Mouse (Mus musculus) kidney, adult 2 months (tissue): ENCODE results near the gene Wdr53. TPM values are rescaled to one million over a fixed set of nuclear protein-coding genes. Genes with fewer than 3 reads are reported as not detected.
"Not testable (repeated sequence)": the region's sequence is repeated elsewhere in the genome, so short reads cannot be mapped to it uniquely, and the experiment has no call there.

Experiments
- DNase-seq: peaks from one replicate; pipeline ENCODE4 v3.0.0; 2021
- H3K27ac ChIP-seq: fragments of 200-500 bp; 2 replicates; pipeline ENCODE4 v1.5.1; 2012; ENCODE audit warnings: low read depth, low read length, control low read depth, inconsistent platforms; ENCODE audit not compliant: insufficient read depth
- H3K27me3 ChIP-seq: fragments of 200-500 bp; replicated peaks from 2 replicates; pipeline ENCODE4 v1.6.1; 2012; ENCODE audit warnings: mild to moderate bottlenecking, moderate library complexity, low read length, inconsistent platforms; ENCODE audit not compliant: control insufficient read depth, insufficient read depth
- H3K36me3 ChIP-seq: fragments of 200-500 bp; 2 replicates; pipeline ENCODE4 v1.6.1; 2012; ENCODE audit warnings: mild to moderate bottlenecking, moderate library complexity, low read length, inconsistent platforms; ENCODE audit not compliant: control insufficient read depth, insufficient read depth
- H3K4me1 ChIP-seq: fragments of 200-500 bp; 2 replicates; pipeline ENCODE4 v1.6.1; 2011; ENCODE audit warnings: low read length; ENCODE audit not compliant: control insufficient read depth, insufficient read depth
- H3K4me3 ChIP-seq: fragments of 200-500 bp; 2 replicates; pipeline ENCODE4 v1.5.1; 2011; ENCODE audit warnings: mild to moderate bottlenecking, low read depth, low read length, control low read depth; ENCODE audit not compliant: insufficient read depth
- CTCF ChIP-seq: fragments of 200-500 bp; conservative IDR thresholded peaks from 2 replicates; pipeline ENCODE4 v1.5.1; 2011; ENCODE audit warnings: low read depth, mild to moderate bottlenecking, control low read depth, low read length, moderate library complexity, mixed read lengths; ENCODE audit not compliant: insufficient read depth, insufficient read length
- POLR2A ChIP-seq: fragments of 200-500 bp; IDR thresholded peaks from one replicate; pipeline ENCODE4 v1.6.1; 2011; ENCODE audit warnings: low read depth, low read length, control low read depth
- WGBS: fragments of 180-500 bp; shearing (Covaris S2); methylation state at CpG from one replicate; pipeline ENCODE4 v1.1.7; 2018; 5-methylcytosine and 5-hydroxymethylcytosine counted together
- polyA plus RNA-seq: library from polyadenylated mRNA; depleted of rRNA; stranded (reverse); fragments of >200 nt; gene quantifications from 2 replicates; pipeline ENCODE4 v1.2.3, GENCODE M21; 2012

Wdr53 gene
- polyA plus RNA-seq, 1 experiment = 6.0 TPM

DNA sequence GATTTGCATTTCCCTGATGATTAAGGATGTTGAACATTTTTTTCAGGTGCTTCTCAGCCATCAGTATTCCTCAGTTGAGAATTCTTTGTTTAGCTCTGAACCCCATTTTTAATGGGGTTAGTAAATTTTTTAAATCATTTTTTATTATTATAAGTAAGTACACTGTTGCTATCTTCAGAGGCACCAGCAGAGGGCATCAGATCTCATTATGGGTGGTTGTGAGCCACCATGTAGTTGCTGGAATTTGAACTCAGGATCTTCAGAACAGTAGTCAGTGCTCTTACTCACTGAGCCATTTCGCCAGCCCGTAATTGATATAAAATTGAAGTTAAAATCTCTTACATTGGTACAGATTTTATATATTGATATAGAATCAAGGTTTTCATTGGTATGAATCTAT, 17.2 kb downstream of the Wdr53 start:
- not testable (repeated sequence) for H3K27me3 ChIP-seq, H3K27ac ChIP-seq, H3K36me3 ChIP-seq, H3K4me3 ChIP-seq, H3K4me1 ChIP-seq
- WGBS = 87% methylated on average over 2 of the region's 2 CpGs
- peak; percentile 32 for DNase-seq
- peak; percentile 36; the same call in 1 of the 2 replicates for TF ChIP-seq CTCF

DNA sequence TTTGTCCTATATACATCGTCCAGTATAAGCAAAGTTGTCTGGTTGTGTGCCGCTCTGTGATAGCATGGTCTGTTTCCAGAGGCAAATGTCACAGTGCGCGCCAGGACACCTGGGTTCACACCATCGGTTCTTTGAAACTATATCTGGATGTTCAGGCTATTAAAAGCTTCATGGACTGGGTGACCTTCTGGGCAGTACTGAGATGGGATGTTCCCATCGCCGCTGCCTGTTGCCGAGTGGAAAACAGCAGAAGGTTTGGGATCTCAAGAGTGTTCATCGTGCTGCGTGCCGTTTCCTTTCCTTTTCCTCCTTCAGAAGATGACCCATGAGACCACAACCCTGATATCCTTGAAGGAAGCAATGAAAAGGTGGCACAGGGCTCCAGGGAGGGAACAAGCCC, 24.3 kb downstream of the Wdr53 start, which contains the start of gene Smco1:
Smco1 (plus strand) TSS at position 178 of the 400 bp plus-strand sequence.
- Histone ChIP-seq H3K27ac (no peak within 1 kb of the TSS), H3K4me3 (no peak within 1 kb of the TSS)
- WGBS = 81% methylated on average over 11 of the region's 11 CpGs

DNA sequence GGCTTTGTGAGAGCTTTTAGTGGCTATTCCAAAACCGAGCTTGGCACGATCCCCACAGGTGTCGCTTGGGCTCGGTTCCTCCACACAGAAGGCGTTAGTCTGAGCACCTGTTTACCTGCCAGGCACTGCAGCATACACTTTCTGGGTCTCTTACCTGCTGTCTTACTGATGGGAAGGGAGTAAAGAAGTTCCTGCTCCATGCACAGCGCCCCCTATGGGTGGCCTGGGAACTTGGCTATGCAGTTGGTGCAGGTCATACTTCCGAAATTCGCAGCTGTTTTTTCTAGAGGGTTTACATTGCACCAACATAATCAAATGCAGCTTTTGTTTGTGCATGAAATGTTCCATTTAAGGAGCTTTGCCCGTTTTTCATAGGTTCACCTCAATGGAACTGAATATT, 26.3 kb downstream of the Wdr53 start:
- WGBS = 56% methylated on average over 9 of the region's 9 CpGs
- TF ChIP-seq POLR2A = no peak
- peak; percentile 48 for TF ChIP-seq CTCF
- Histone ChIP-seq H3K27me3 (no peaks in the 10 kb centered on the region), H3K36me3 (no peaks in the 10 kb centered on the region), H3K4me1 (0 out of 2 replicates have a peak, but pooled peaks cover 4% of the 10 kb centered on the region), H3K27ac (no peak overlapping the region), H3K4me3 (no peak overlapping the region)
- DNase-seq = no peak

More for the DNA sequence above, 24.3 kb downstream of the Wdr53 start, which contains the start of gene Smco1:
- Histone ChIP-seq H3K4me1 (no peaks in the 10 kb centered on the region), H3K36me3 (no peaks in the 10 kb centered on the region), H3K27me3 (no peaks in the 10 kb centered on the region)
- no peak for TF ChIP-seq CTCF
- TF ChIP-seq POLR2A = no peak
- DNase-seq = no peak

DNA sequence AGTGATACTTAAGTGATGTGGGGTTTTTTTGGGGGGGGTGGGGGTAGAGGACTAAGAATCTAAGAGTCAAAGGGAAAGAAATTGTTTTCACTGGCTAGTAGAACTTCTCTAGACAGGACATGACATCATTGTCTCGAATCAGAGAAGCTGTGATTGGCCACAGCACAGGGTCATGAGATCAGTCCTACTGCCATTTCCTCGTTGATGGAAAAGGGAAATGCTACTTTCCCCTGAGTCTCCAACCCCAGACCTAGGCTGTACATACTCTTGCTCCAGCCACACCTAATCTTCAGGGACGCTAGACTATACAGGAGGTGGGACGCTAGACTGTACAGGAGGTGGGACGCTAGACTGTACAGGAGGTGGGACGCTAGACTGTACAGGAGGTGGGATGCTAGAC, 28.0 kb downstream of the Wdr53 start:
- H3K36me3 ChIP-seq = no peaks in the 10 kb centered on the region
- TF ChIP-seq POLR2A = no peak
- no peak for TF ChIP-seq CTCF
- DNase-seq = no peak
- no peak overlapping the region for H3K4me3 ChIP-seq
- H3K27me3 ChIP-seq = no peaks in the 10 kb centered on the region
- H3K27ac ChIP-seq = no peak overlapping the region
- WGBS = 89% methylated on average over 6 of the region's 6 CpGs
- H3K4me1 ChIP-seq = 0 out of 2 replicates have a peak, but pooled peaks cover 4% of the 10 kb centered on the region

DNA sequence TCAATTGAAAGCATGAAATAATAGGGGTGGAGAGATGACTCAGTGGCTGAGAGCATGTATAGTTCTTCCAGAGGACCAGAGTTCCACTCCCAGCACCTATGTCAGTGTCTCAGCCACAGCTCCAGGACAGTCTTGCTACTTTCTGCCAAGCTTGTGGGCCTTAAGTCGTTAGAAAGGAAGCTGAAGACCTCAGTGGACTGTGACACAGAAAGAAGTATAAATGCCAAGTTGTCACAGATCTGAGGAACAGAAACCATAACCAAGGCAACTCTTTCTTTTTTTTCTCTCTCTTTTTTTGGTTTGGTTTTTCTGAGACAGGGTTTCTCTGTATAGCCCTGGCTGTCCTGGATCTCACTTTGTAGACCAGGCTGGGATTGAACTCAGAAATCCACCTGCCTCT, 28.8 kb downstream of the Wdr53 start:
- Histone ChIP-seq H3K27ac (no peak overlapping the region), H3K4me1 (0 out of 2 replicates have a peak, but pooled peaks cover 4% of the 10 kb centered on the region), H3K36me3 (no peaks in the 10 kb centered on the region), H3K4me3 (no peak overlapping the region), H3K27me3 (no peaks in the 10 kb centered on the region)
- WGBS = 58% methylated on average over 1 of the region's 1 CpGs
- DNase-seq = no peak
- TF ChIP-seq POLR2A (no peak), CTCF (no peak)

DNA sequence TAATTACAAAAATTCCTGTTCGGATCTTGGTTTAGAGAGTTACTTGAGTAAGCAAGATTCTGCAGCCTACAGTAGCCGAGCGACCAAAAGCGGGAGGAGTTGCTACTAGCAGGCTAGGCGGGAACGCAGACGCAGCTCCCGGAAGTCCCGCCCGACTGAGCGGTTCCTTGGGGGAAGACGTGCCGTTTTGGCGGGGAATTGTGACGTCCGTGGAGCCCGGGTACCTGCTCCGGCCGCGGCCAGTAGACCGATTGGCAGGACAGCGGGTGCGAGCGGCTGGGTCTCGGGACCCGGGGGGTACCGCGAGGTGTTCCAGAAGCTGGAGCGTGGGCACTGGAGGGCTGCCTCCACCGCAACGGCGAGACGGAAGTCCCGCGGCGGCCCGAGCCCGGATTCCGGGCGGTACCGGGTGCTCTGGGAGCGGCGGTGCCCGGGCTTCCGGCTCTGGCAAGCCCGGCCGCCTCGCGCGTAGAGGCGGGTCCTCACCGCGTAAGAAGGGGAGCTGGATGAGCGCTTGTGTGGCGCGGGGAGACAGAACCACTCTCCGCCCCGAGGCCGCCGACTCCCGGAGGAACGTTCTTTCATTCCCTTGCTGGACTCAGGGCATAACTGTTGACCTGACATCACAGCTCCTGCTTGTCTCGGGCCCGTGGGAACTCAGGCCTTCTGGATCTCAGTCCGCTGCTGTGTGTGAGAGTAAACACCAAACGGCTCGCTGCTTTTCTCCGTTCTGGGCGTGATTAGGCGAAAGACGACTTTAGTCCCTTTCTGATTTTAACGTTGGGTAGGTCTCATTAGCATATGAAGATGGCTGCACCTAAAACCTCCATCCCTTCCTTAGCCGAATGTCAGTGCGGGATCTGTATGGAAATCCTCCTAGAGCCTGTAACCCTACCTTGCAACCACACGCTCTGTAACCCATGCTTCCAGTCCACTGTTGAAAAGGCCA, 30.6 kb downstream of the Wdr53 start, which contains the start of gene Rnf168:
Rnf168 (plus strand) TSS at position 152 of the 949 bp plus-strand sequence.
- H3K4me3 ChIP-seq = peak within 1 kb of the TSS; percentile 85
- peak within 1 kb of the TSS; percentile 92 for H3K27ac ChIP-seq
- TF ChIP-seq POLR2A (peak; percentile 47), CTCF (no peak)
- H3K4me1 ChIP-seq = 0 out of 2 replicates have a peak, but pooled peaks cover 4% of the 10 kb centered on the region
- no peaks in the 10 kb centered on the region for H3K36me3 ChIP-seq
- WGBS = under 1% methylated on average over 75 of the region's 75 CpGs
- peak; percentile 95 for DNase-seq
- H3K27me3 ChIP-seq = no peaks in the 10 kb centered on the region

DNA sequence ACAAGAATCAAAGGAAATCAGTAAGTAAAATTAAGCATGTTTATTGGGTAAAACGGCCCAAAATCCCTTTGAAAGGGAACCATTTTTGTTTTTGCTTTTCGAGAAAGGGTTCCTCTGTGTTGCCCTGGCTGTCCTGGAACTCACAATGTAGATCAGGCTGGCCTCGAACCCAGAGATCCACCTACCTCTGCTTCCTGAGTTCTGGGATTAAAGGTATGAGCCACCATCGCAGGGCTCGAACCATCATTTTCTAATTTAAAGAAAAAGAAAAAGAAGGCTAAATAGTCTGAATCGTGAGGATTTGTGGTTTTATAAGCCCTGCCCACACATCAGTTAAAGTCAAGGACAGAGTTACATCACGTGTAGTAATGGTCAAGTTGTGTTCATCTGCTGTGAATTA, 31.4 kb downstream of the Wdr53 start:
- 32% methylated on average over 7 of the region's 7 CpGs for WGBS
- Histone ChIP-seq H3K27ac (no peak overlapping the region), H3K27me3 (no peaks in the 10 kb centered on the region), H3K36me3 (no peaks in the 10 kb centered on the region), H3K4me1 (0 out of 2 replicates have a peak, but pooled peaks cover 4% of the 10 kb centered on the region), H3K4me3 (peak overlapping the region; percentile 37)
- TF ChIP-seq CTCF = no peak
- TF ChIP-seq POLR2A = no peak
- no peak for DNase-seq
